ENCODE assay signal across 19 mouse cellular contexts in genomic region chr10:51769252-51769651, GRCm38 (mm10).
"Had no signal": no experiment of that assay in that cellular context is flagged by ENCODE, and none has a peak within 500 bp of the region (broad histone marks: within the 10 kb centered on the region; RNA-seq: fewer than 3 reads in every experiment).

No protein-coding gene starts in this region.

- H3K4me1 ChIP-seq: liver, embryonic 15.5 days; midbrain, embryonic 10.5 days; midbrain, embryonic 13.5 days; midbrain, embryonic 15.5 days; neural tube, embryonic 13.5 days; neural tube, embryonic 15.5 days had no signal

- H3K9me3 ChIP-seq: liver, embryonic 15.5 days; midbrain, embryonic 10.5 days; midbrain, embryonic 13.5 days; midbrain, embryonic 15.5 days; neural tube, embryonic 13.5 days; neural tube, embryonic 15.5 days had no signal

- H3K4me2 ChIP-seq: liver, embryonic 15.5 days; lung, embryonic 14.5 days; midbrain, embryonic 13.5 days; midbrain, embryonic 15.5 days; neural tube, embryonic 13.5 days; neural tube, embryonic 15.5 days had no signal

- H3K4me3 ChIP-seq: liver, embryonic 15.5 days; midbrain, embryonic 10.5 days; midbrain, embryonic 13.5 days; midbrain, embryonic 15.5 days; myocyte; neural tube, embryonic 13.5 days; neural tube, embryonic 15.5 days had no signal

- H3K27ac ChIP-seq: liver, embryonic 15.5 days; midbrain, embryonic 10.5 days; midbrain, embryonic 13.5 days; midbrain, embryonic 15.5 days; neural tube, embryonic 13.5 days; neural tube, embryonic 15.5 days had no signal

- H3K27me3 ChIP-seq: liver, embryonic 15.5 days; midbrain, embryonic 13.5 days; midbrain, embryonic 15.5 days; neural tube, embryonic 13.5 days; neural tube, embryonic 15.5 days had no signal

- DNase-seq: lung, adult 18-20 months; lung, embryonic 14.5 days; lung, postnatal 10 days; lung, postnatal 4 days; retina, postnatal 1 day; right cerebral cortex, adult 18-20 months; right cerebral cortex, postnatal 25 days; right cerebral cortex, postnatal 4 days; spleen, adult 18-20 months; thymus, adult 18-20 months; thymus, postnatal 14 days; thymus, postnatal 36 days had no signal

- H3K36me3 ChIP-seq: liver, embryonic 15.5 days; midbrain, embryonic 10.5 days; midbrain, embryonic 13.5 days; midbrain, embryonic 15.5 days; neural tube, embryonic 13.5 days; neural tube, embryonic 15.5 days had no signal

- ATAC-seq: midbrain, embryonic 13.5 days; midbrain, embryonic 15.5 days had no signal

- H3K9ac ChIP-seq: liver, embryonic 15.5 days; lung, embryonic 14.5 days; midbrain, embryonic 13.5 days; midbrain, embryonic 15.5 days; neural tube, embryonic 13.5 days; neural tube, embryonic 15.5 days had no signal
